Mouse (Mus musculus) limb, embryonic 14.5 days (tissue): ENCODE results near the gene Ces1e. TPM values are rescaled to one million over a fixed set of nuclear protein-coding genes. Genes with fewer than 3 reads are reported as not detected.
"Not testable (repeated sequence)": the region's sequence is repeated elsewhere in the genome, so short reads cannot be mapped to it uniquely, and the experiment has no call there.

ENCODE experiments used
- ATAC-seq: fragments of 200-750 bp; cut with Nextera tagmentation; 2 replicates; pipeline ENCODE4 v1.8.0; 2017; ENCODE audit warnings: low read depth, moderate number of reproducible peaks, moderate TSS enrichment; ENCODE audit not compliant: low FRiP score
- DNase-seq: peaks from one replicate; pipeline ENCODE4 v3.0.0-alpha.2; 2015; ENCODE audit warnings: low spot score
- H3K27ac ChIP-seq: fragments of 300-500 bp; sonication (generic); replicated peaks from 2 replicates; pipeline ENCODE4 v1.5.1; 2014; ENCODE audit warnings: low read depth, mild to moderate bottlenecking, low read length, moderate library complexity, mixed read lengths
- H3K27me3 ChIP-seq: fragments of 300-500 bp; sonication (generic); 2 replicates; pipeline ENCODE4 v1.6.1; 2014; ENCODE audit warnings: low read length, mixed read lengths; ENCODE audit not compliant: control insufficient read depth, insufficient read depth
- H3K36me3 ChIP-seq: fragments of 300-500 bp; sonication (generic); 2 replicates; pipeline ENCODE4 v1.6.1; 2014; ENCODE audit warnings: mild to moderate bottlenecking, low read length, moderate library complexity, mixed read lengths; ENCODE audit not compliant: control insufficient read depth, insufficient read depth
- H3K4me1 ChIP-seq: fragments of 300-500 bp; sonication (generic); 2 replicates; pipeline ENCODE4 v1.6.1; 2014; ENCODE audit warnings: antibody characterized with exemption, low read length, mixed read lengths; ENCODE audit not compliant: control insufficient read depth, insufficient read depth
- H3K4me2 ChIP-seq: fragments of 300-500 bp; sonication (generic); replicated peaks from 2 replicates; pipeline ENCODE4 v1.6.1; 2014; ENCODE audit warnings: low read depth, mild to moderate bottlenecking, low read length, moderate library complexity; ENCODE audit not compliant: severe bottlenecking
- H3K4me3 ChIP-seq: fragments of 300-500 bp; sonication (generic); replicated peaks from 2 replicates; pipeline ENCODE4 v1.5.1; 2014; ENCODE audit warnings: low read length
- H3K9ac ChIP-seq: fragments of 300-500 bp; sonication (generic); 2 replicates; pipeline ENCODE4 v1.6.1; 2014; ENCODE audit warnings: mild to moderate bottlenecking, low read depth, low read length, moderate library complexity; ENCODE audit not compliant: severe bottlenecking
- H3K9me3 ChIP-seq: fragments of 300-500 bp; sonication (generic); 2 replicates; pipeline ENCODE4 v1.6.1; 2016; ENCODE audit warnings: low read length; ENCODE audit not compliant: control insufficient read depth
- POLR2A ChIP-seq: fragments of 200-500 bp; IDR thresholded peaks from 2 replicates; pipeline ENCODE4 v1.8.0; 2012; ENCODE audit warnings: inconsistent platforms, mild to moderate bottlenecking, moderate library complexity, borderline replicate concordance; ENCODE audit not compliant: insufficient read depth, insufficient read length; ENCODE audit errors: extremely low read depth
- WGBS: fragments of 180-500 bp; shearing (Covaris S2); extraction: QIAGEN DNeasy Blood & Tissue Kit; methylation state at CpG from one replicate; pipeline ENCODE4 v1.1.7; 2014; 5-methylcytosine and 5-hydroxymethylcytosine counted together
- polyA plus RNA-seq, 2 experiments: library from polyadenylated mRNA; depleted of rRNA in 1 of 2; stranded (reverse) in 1 of 2; unstranded in 1 of 2; fragments of >200 nt; fragmentation: Nextera tagmentation in 1 of 2; extraction: Ambion mirVana in 1 of 2; gene quantifications; 2 replicates each; pipeline versions ENCODE4 v1.2.1 to v1.2.3; 2012 to 2014

Gene Ces1e
- polyA plus RNA-seq, 2 experiments = not detected

DNA sequence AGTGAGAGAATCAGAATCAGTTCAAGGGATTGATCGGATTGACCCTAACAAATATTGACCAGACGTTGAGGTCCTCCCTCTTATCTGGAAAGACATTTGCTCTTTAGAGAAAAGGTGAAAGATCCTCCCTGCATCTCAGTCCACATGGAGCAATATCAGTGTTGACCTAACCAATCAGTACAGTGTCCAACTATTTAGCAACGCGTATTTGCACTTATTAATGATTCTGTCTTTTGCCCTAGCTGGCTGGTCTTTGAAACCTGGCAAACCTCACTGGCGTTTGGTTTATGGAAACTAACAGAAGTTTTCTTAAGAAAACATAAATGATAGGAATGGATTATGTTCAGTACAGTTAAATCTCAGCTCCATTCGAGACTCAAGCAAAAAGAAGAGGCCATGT lies 4.6 kb upstream of the Ces1e start:
- Histone ChIP-seq H3K36me3 (no peaks in the 10 kb centered on the region), H3K27me3 (no peaks in the 10 kb centered on the region), H3K9me3 (no peaks in the 10 kb centered on the region), H3K4me1 (no peaks in the 10 kb centered on the region), H3K27ac (no peak overlapping the region), H3K4me2 (no peak overlapping the region), H3K4me3 (no peak overlapping the region), H3K9ac (no peak overlapping the region)
- 84% methylated on average over 6 of the region's 6 CpGs for WGBS
- TF ChIP-seq POLR2A = no peak
- DNase-seq (no peak), ATAC-seq (no peak)

DNA sequence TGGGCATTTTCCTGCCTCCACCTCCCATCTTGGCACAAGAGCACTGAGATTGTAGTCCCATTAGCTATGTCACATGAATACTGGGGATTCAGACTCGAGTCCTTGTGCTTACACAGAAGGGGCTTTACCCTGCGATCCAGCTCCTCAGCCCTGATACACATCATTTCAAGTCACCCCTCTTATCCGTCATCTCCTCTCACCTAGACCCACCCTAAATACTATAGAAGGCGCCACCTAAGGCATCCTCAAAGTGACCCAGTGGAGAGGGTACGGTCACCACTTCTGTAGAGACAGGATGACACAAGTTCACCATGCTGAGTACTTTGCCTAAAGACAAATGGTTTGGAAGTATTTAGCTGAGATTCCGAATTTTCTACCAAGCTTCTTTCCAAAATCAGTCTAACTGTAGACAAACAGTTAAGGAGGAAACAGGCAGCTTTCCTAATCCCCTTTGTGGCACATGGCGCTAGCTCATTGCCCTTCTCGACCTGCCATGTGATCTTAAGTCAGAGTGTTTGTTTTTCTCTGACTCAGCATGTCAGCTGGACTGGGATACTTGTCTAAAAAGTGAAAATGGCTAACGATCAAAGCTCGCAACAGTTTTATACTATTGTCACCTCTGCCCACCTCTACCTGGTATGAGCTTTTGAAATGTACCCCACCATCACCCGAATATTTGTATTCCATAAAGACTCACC lies 597 bp downstream of the Ces1e start:
- Histone ChIP-seq H3K27ac (no peak overlapping the region), H3K9ac (no peak overlapping the region), H3K4me1 (no peaks in the 10 kb centered on the region), H3K4me2 (no peak overlapping the region), H3K4me3 (no peak overlapping the region), H3K9me3 (no peaks in the 10 kb centered on the region), H3K27me3 (no peaks in the 10 kb centered on the region), H3K36me3 (no peaks in the 10 kb centered on the region)
- ATAC-seq = no peak
- 73% methylated on average over 11 of the region's 11 CpGs for WGBS
- no peak for DNase-seq
- TF ChIP-seq POLR2A = no peak

DNA sequence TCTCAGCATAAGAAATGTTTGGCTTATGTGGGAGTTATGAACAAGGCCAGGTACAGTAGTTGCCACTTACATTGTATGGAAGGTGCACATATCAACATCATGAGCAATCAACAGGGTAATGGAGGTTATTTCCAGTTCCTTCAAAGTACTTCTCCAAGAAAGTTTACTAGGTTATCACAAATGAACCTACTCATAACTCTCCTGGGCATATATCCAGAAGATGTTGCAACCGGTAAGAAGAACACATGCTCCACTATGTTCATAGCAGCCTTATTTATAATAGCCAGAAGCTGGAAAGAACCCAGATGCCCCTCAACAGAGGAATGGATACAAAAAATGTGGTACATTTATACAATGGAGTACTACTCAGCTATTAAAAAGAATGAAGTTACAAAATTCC lies 2.9 kb downstream of the Ces1e start:
- not testable (repeated sequence) for H3K4me1 ChIP-seq, H3K9ac ChIP-seq, H3K27ac ChIP-seq, H3K4me3 ChIP-seq, DNase-seq, H3K27me3 ChIP-seq, H3K36me3 ChIP-seq, ATAC-seq, H3K9me3 ChIP-seq, H3K4me2 ChIP-seq
- WGBS = 95% methylated on average over 1 of the region's 1 CpGs

DNA sequence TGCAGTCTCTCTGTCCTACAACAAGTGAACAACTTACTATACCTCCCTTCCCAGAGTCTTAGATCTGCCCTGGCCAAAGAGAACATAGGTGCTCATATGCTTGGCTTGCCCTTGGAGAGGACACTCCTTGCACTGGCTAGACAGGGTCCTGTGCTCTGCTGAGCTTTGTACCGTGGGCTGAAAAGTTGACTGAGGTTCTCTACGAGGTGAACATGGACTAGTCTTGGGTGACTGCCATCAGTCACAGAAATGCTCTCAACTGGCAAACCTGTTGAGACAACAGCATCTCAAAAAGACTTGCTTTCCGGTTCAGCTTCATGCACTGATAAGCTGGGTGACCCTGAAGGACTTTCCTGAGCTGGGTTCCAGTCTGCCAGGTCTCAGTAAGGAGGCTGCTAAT lies 7.5 kb downstream of the Ces1e start:
- ATAC-seq = no peak
- Histone ChIP-seq H3K27ac (no peak overlapping the region), H3K9me3 (no peaks in the 10 kb centered on the region), H3K4me1 (no peaks in the 10 kb centered on the region), H3K27me3 (no peaks in the 10 kb centered on the region), H3K4me3 (no peak overlapping the region), H3K4me2 (no peak overlapping the region), H3K9ac (no peak overlapping the region), H3K36me3 (no peaks in the 10 kb centered on the region)
- no peak for TF ChIP-seq POLR2A
- no peak for DNase-seq
- whole genome bisulfite sequencing = 84% methylated on average over 3 of the region's 3 CpGs

DNA sequence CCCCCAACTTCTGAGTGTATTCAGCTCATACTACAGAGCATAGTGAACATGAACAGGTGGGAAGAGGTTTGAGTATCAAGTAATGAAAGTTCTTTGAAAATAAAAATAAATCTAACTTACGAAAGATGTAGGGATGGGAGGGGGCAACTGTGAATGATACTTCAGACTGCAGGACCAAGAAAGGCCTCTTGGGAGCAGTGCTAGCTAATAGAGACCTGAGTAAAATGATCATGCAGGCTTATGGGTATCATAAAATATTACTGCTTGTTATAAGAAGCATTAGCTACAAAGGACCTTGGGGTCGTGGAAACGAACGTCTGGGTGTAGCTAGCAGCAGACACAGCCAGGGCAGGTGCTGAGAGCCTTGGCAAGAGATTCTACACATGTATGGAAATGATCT lies 11.6 kb downstream of the Ces1e start:
- WGBS = 30% methylated on average over 4 of the region's 4 CpGs
- no peaks in the 10 kb centered on the region for H3K36me3 ChIP-seq
- H3K9me3 ChIP-seq = no peaks in the 10 kb centered on the region
- H3K4me1 ChIP-seq = no peaks in the 10 kb centered on the region
- no peak overlapping the region for H3K9ac ChIP-seq
- no peak overlapping the region for H3K4me2 ChIP-seq
- TF ChIP-seq POLR2A = no peak
- H3K27ac ChIP-seq = no peak overlapping the region
- H3K4me3 ChIP-seq = no peak overlapping the region
- DNase-seq (no peak), ATAC-seq (no peak)
- H3K27me3 ChIP-seq = no peaks in the 10 kb centered on the region

DNA sequence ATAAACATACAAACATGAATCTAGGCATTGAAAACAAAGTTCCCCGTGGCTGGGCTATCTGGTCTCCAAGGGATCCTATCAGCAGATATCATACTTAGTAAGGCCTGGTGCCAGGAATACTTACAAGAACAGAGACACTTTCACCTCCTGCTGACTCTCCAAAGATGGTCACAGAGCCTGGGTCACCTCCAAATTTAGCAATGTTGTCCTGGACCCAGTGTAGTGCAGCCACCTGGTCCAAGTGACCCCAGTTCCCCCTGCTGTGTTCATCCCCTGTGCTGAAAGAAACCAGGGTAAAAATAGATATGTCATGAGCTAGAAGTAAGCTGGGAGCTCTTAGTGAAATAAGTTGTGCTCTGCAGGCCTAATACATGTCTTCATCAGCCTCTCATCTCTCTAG lies 12.0 kb downstream of the Ces1e start:
- H3K9ac ChIP-seq = no peak overlapping the region
- H3K9me3 ChIP-seq = no peaks in the 10 kb centered on the region
- WGBS = 65% methylated on average over 1 of the region's 1 CpGs
- DNase-seq = no peak
- TF ChIP-seq POLR2A = no peak
- ATAC-seq = no peak
- no peaks in the 10 kb centered on the region for H3K27me3 ChIP-seq
- no peaks in the 10 kb centered on the region for H3K36me3 ChIP-seq
- H3K4me3 ChIP-seq = no peak overlapping the region
- no peak overlapping the region for H3K27ac ChIP-seq
- H3K4me2 ChIP-seq = no peak overlapping the region
- no peaks in the 10 kb centered on the region for H3K4me1 ChIP-seq
